Mouse (Mus musculus) hindbrain, embryonic 15.5 days (tissue): ENCODE results near the gene Sgms1. TPM values are rescaled to one million over a fixed set of nuclear protein-coding genes. Genes with fewer than 3 reads are reported as not detected.

Experiments
- ATAC-seq: fragments of 200-750 bp; cut with Nextera tagmentation; 2 replicates; pipeline ENCODE4 v1.8.0; 2017; ENCODE audit warnings: low read depth, moderate number of reproducible peaks, moderate TSS enrichment; ENCODE audit not compliant: low FRiP score
- H3K27ac ChIP-seq: fragments of 300-500 bp; sonication (generic); replicated peaks from 2 replicates; pipeline ENCODE4 v1.5.1; 2015; ENCODE audit warnings: mild to moderate bottlenecking, inconsistent platforms
- H3K27me3 ChIP-seq: fragments of 300-500 bp; sonication (generic); 2 replicates; pipeline ENCODE4 v1.6.1; 2015; ENCODE audit warnings: control low read depth, inconsistent platforms
- H3K36me3 ChIP-seq: fragments of 300-500 bp; sonication (generic); 2 replicates; pipeline ENCODE4 v1.6.1; 2015; ENCODE audit warnings: control low read depth, inconsistent platforms
- H3K4me1 ChIP-seq: fragments of 300-500 bp; sonication (generic); replicated peaks from 2 replicates; pipeline ENCODE4 v1.6.1; 2015; ENCODE audit warnings: control low read depth, inconsistent platforms
- H3K4me2 ChIP-seq: fragments of 300-500 bp; sonication (generic); 2 replicates; pipeline ENCODE4 v1.6.1; 2015; ENCODE audit warnings: moderate library complexity, mild to moderate bottlenecking, inconsistent platforms
- H3K4me3 ChIP-seq: fragments of 300-500 bp; sonication (generic); 2 replicates; pipeline ENCODE4 v1.5.1; 2015; ENCODE audit warnings: mild to moderate bottlenecking, inconsistent platforms
- H3K9ac ChIP-seq: fragments of 300-500 bp; sonication (generic); 2 replicates; pipeline ENCODE4 v1.6.1; 2015; ENCODE audit warnings: inconsistent platforms
- H3K9me3 ChIP-seq: fragments of 300-500 bp; sonication (generic); 2 replicates; pipeline ENCODE4 v1.6.1; 2016; ENCODE audit warnings: control low read depth, inconsistent platforms
- WGBS: fragments of 180-500 bp; shearing (Covaris S2); methylation state at CpG from one replicate; pipeline ENCODE4 v1.1.7; 2015; 5-methylcytosine and 5-hydroxymethylcytosine counted together
- polyA plus RNA-seq: library from polyadenylated mRNA; unstranded; fragments of >200 nt; fragmentation: Nextera tagmentation; extraction: Ambion mirVana; gene quantifications from 2 replicates; pipeline ENCODE4 v1.2.1, GENCODE M21; 2015

The Sgms1 gene
- polyA plus RNA-seq, 1 experiment from 2014 or later: 21.7 TPM

- H3K27ac ChIP-seq: no peak overlapping the region
- no peak for ATAC-seq
- no peak overlapping the region for H3K9ac ChIP-seq
- no peak overlapping the region for H3K4me3 ChIP-seq
- H3K27me3 ChIP-seq: no peaks in the 10 kb centered on the region
- H3K4me1 ChIP-seq: no peaks in the 10 kb centered on the region
- H3K9me3 ChIP-seq: no peaks in the 10 kb centered on the region
- 87% methylated on average over 9 of the region's 9 CpGs for WGBS
- no peak overlapping the region for H3K4me2 ChIP-seq
- no peaks in the 10 kb centered on the region for H3K36me3 ChIP-seq
Measured at GRCm38 (mm10) chr19:32268562-32268961, 121.0 kb downstream of the Sgms1 start.

DNA sequence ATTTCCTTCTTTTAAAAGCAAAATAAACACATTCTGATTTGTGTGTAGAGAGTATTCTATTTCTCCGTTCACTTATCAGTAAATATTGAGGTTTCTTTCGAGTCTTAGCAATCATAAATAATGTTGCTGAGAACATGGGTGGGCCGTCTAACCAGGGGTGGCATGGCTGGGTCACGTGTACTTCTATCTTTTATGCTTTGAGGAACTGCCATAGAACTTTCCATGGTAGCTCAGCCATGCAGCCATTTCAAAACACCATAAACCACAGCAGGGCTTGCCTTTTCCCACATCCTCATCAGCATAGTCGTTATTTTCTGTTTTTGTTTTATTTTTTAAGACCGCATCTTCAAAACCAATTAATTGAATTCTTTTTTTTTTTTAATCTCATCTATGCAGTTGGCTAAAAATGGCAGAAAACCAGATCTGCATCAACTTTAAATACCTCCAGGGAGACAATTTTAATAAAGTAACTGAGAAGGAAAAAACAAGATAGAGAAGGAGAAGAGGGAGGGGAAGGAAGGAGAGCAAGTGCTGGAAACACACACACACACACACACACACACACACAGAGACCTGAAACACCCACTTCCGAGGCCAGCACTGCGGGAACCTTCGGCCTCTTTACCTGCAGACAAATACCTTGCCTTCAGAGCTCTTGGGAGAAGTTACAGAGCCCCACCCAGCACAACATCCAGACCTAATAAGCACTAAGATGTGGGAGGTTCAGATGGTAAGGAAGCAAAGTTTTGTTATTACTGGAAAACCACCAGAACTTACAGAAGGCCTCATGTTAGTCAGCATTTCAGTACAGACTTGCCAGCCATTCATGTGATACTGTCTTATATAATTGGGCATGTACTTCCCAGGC is 122.9 kb downstream of the Sgms1 start:
- no peak overlapping the region for H3K4me3 ChIP-seq
- no peak overlapping the region for H3K4me2 ChIP-seq
- 89% methylated on average over 9 of the region's 9 CpGs for WGBS
- H3K27ac ChIP-seq: no peak overlapping the region
- H3K9ac ChIP-seq: no peak overlapping the region
- H3K27me3 ChIP-seq: no peaks in the 10 kb centered on the region
- H3K36me3 ChIP-seq: no peaks in the 10 kb centered on the region
- H3K9me3 ChIP-seq: no peaks in the 10 kb centered on the region
- ATAC-seq: no peak
- H3K4me1 ChIP-seq: no peaks in the 10 kb centered on the region

- no peak for ATAC-seq
- Histone ChIP-seq H3K9me3 (no peaks in the 10 kb centered on the region), H3K4me1 (no peaks in the 10 kb centered on the region), H3K4me3 (no peak overlapping the region), H3K27ac (no peak overlapping the region), H3K9ac (no peak overlapping the region), H3K27me3 (no peaks in the 10 kb centered on the region), H3K36me3 (no peaks in the 10 kb centered on the region), H3K4me2 (no peak overlapping the region)
- WGBS: 97% methylated on average over 1 of the region's 1 CpGs
Measured at GRCm38 (mm10) chr19:32263753-32264152, 125.8 kb downstream of the Sgms1 start.

DNA sequence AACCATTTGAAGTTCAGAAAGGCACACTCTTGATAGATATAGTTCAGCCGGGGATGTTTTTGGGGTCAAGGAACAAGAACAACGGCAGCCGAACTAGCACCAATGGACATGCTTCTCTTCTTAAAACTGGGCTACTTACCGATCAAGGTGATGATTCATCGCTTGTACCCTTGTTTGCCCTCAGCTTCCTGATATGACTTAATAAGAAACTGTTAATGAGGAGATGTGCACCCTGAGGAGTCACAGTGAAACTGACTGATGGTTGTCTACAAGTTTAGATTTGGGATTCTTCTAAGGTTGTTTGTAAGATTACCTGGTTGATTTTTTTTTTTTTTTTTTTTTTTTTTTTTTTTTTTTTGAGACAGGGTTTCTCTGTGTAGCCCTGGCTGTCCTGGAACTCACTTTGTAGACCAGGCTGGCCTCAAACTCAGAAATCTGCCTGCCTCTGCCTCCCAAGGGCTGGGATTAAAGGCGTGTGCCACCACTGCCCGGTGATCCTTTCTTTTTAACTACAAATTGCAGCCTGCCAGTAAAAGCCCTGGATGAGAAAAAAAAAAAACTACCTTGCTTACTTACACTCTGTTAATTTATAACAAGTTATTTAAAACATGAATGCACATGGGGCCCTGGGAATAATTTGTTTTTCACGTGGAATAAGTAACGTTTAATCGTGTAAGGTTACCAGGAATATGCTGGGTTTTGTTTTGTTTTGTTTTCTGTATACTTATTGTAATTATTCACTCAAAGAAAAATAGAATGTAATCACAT is 126.5 kb downstream of the Sgms1 start:
- Histone ChIP-seq H3K4me2 (no peak overlapping the region), H3K4me3 (no peak overlapping the region), H3K9ac (no peak overlapping the region), H3K36me3 (no peaks in the 10 kb centered on the region), H3K27me3 (no peaks in the 10 kb centered on the region), H3K27ac (no peak overlapping the region), H3K9me3 (no peaks in the 10 kb centered on the region), H3K4me1 (0 out of 2 replicates have a peak, but pooled peaks cover 3% of the 10 kb centered on the region)
- ATAC-seq: no peak
- 89% methylated on average over 10 of the region's 10 CpGs for WGBS

DNA sequence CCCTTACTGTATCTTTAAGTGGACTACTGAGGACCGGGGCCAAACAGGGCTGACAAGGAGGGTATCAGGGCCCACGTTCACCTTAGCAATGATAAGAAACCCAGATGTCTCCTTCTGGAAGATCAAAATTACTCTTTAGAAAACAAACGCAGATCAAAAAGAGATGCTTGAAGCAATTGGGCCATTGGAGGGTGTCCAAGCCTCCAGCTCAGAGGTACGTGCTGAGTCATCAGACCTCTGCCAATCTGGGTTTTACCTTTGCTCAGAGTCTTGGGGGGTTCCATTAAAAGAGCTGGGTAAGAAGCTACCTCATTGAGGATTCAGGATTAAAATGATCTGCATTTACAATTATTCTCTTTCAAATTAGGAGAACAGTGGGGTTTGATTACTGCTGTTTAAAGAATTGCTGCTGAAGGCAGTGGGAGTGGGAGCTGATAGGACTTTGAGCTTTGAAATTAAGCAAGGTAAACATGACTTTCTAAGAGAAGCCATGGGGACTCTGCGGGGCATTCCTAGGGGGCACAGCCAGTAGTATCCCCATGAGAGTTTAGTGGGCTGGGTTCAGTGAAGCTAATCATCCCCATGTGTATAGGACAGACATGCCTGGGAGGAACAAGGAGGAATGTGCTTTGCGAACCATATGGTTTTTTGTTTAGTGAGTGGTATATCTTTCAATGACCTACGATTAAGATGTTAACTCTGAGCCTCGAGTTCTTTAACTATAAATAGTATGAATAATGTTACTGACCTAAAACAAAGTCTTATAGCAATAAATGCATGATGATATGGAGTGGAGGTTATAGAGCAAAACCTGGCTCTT is 128.4 kb downstream of the Sgms1 start:
- WGBS: 56% methylated on average over 8 of the region's 8 CpGs
- Histone ChIP-seq H3K4me1 (0 out of 2 replicates have a peak, but pooled peaks cover 3% of the 10 kb centered on the region), H3K27ac (no peak overlapping the region), H3K36me3 (no peaks in the 10 kb centered on the region), H3K9me3 (no peaks in the 10 kb centered on the region), H3K4me3 (no peak overlapping the region), H3K9ac (no peak overlapping the region), H3K27me3 (no peaks in the 10 kb centered on the region), H3K4me2 (no peak overlapping the region)
- ATAC-seq: no peak

DNA sequence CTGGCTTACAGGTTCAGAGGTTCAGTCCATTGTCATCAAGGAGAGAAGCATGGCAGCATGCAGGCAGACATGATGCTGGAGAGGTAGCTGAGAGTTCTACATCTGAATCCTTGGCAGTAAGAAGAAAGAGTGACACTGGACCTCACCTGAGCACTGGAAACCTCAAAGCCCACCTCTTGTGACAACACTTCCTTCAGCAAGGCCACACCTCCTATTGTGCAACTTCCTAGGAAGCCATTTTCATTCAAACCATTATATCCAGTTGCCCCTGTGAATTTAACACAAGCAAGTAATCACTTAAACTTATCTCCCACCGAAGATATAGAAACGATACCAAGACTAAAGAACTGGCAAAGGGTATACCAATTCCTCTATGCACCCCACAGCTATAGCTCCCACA is 129.7 kb downstream of the Sgms1 start:
- Histone ChIP-seq H3K4me2 (no peak overlapping the region), H3K9ac (no peak overlapping the region), H3K27me3 (no peaks in the 10 kb centered on the region), H3K9me3 (no peaks in the 10 kb centered on the region), H3K4me3 (no peak overlapping the region), H3K36me3 (no peaks in the 10 kb centered on the region), H3K4me1 (peaks cover 8% of the 10 kb centered on the region), H3K27ac (no peak overlapping the region)
- WGBS: 96% methylated on average over 2 of the region's 2 CpGs
- no peak for ATAC-seq

DNA sequence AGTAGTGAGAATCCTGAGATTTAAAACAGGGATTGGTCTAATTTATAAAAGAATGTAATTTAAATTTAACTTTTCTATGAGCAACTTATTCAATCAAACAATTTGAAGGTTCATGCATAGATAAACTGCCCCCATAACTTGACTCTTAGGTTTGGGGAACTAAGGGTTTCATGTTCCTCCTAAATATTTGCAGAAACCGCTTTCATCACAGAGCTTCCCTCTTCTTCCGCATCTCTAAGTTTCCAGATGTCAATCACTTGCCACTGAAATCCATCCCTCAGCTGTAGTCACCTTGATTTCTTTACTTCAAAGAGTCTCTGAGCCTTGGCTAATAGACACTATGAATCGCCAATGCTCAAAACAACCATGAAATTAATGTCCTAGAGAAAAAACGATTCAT is 130.5 kb downstream of the Sgms1 start:
- no peaks in the 10 kb centered on the region for H3K36me3 ChIP-seq
- ATAC-seq: no peak
- no peaks in the 10 kb centered on the region for H3K27me3 ChIP-seq
- no peaks in the 10 kb centered on the region for H3K9me3 ChIP-seq
- no peak overlapping the region for H3K27ac ChIP-seq
- H3K9ac ChIP-seq: no peak overlapping the region
- peaks cover 11% of the 10 kb centered on the region for H3K4me1 ChIP-seq
- 84% methylated on average over 4 of the region's 4 CpGs for WGBS
- H3K4me2 ChIP-seq: no peak overlapping the region
- no peak overlapping the region for H3K4me3 ChIP-seq

DNA sequence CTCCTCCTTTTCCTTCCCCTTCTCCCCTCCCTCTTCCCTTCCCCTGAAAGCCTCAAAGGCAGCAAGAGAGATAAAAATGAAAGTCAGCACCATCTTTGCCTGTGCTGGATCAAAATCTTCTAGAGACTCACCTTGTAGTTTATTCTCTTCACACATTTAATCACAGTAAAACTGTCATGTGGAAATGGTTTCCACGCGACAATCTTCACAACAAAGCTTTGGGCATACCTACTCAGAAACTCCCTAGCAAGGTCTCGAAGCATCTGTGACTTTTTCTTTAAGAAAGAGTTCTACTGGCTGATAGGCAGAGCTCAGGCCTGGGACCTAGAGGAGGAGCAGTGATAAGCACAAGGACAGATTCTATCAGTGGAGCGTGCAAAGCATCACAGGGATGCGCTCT is 131.4 kb downstream of the Sgms1 start:
- WGBS: 75% methylated on average over 5 of the region's 5 CpGs

DNA sequence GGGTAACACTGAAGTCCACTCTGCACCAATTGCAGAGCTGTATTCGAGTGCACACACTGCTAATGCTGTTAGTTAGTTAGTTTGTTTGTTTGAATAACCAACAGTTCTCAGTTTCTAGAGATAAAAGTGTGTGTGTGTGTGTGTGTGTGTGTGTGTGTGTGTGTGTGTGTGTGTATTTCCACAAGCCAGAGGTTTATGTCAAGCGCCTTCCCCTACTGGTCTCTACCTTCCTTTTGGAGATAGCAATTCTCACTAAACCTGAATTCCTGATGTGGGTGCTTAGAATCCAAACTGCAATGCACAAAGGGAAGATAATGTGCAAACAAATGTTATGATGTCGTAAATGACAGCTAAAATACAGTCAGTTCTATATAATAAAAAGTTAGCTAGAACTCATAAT is 131.9 kb downstream of the Sgms1 start:
- WGBS: 95% methylated on average over 3 of the region's 3 CpGs
- Histone ChIP-seq H3K4me3 (no peak overlapping the region), H3K4me1 (peaks cover 11% of the 10 kb centered on the region), H3K4me2 (no peak overlapping the region), H3K9ac (no peak overlapping the region), H3K27ac (no peak overlapping the region), H3K9me3 (no peaks in the 10 kb centered on the region), H3K36me3 (no peaks in the 10 kb centered on the region), H3K27me3 (no peaks in the 10 kb centered on the region)
- no peak for ATAC-seq

More for the DNA sequence above, 131.4 kb downstream of the Sgms1 start:
- Histone ChIP-seq H3K9ac (no peak overlapping the region), H3K4me1 (peaks cover 11% of the 10 kb centered on the region), H3K27ac (no peak overlapping the region), H3K4me3 (no peak overlapping the region), H3K9me3 (no peaks in the 10 kb centered on the region), H3K27me3 (no peaks in the 10 kb centered on the region), H3K36me3 (no peaks in the 10 kb centered on the region), H3K4me2 (no peak overlapping the region)
- no peak for ATAC-seq

DNA sequence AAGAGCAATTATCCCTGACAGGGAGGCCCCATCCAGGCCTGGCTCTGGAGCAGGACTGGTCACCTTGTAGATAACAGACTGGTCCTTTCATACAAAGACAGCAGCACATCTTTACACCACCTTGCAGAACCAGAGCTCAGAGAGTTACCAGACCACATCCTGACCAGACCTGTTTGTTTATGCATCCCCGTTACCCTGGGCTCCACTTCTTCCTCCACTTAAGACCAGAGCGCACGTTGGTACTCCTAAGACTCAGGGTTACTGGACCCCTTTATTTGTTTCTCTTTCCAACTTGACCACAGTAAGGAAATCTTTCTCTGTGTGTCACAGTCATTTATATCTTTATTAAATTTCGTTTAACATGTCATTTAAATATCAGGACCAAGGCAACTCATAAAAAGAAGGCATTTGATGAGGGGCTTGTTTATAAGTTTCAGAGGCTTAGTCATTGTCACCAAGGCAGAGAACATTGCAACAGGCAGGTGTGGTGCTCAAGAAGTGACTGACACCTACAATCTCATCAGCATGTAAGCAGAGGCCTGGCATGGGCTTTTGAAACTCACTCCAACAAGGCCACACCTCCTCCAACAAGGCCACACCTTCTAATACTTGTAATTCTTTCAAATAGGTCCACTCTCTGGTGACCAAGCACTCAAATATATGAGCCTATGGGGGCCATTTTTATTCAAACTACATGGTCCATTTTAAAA is 132.7 kb downstream of the Sgms1 start:
- peaks cover 11% of the 10 kb centered on the region for H3K4me1 ChIP-seq
- H3K4me3 ChIP-seq: no peak overlapping the region
- H3K9me3 ChIP-seq: no peaks in the 10 kb centered on the region
- no peaks in the 10 kb centered on the region for H3K27me3 ChIP-seq
- no peak overlapping the region for H3K27ac ChIP-seq
- no peak overlapping the region for H3K4me2 ChIP-seq
- H3K9ac ChIP-seq: no peak overlapping the region
- WGBS: 73% methylated on average over 4 of the region's 4 CpGs
- no peaks in the 10 kb centered on the region for H3K36me3 ChIP-seq
- ATAC-seq: no peak

GRCm38 (mm10) chr19:32255429-32256185 is 133.9 kb downstream of the Sgms1 start:
- no peak overlapping the region for H3K4me2 ChIP-seq
- no peak overlapping the region for H3K4me3 ChIP-seq
- no peak overlapping the region for H3K9ac ChIP-seq
- ATAC-seq: no peak
- H3K27me3 ChIP-seq: no peaks in the 10 kb centered on the region
- no peaks in the 10 kb centered on the region for H3K36me3 ChIP-seq
- 35% methylated on average over 6 of the region's 6 CpGs for WGBS
- no peaks in the 10 kb centered on the region for H3K9me3 ChIP-seq
- peak overlapping the region; percentile 59; the same call in 1 of the 2 replicates for H3K27ac ChIP-seq
- peaks cover 11% of the 10 kb centered on the region for H3K4me1 ChIP-seq
